Comparison of ENCODE assay signal across 7 mouse cellular contexts in genomic region chr12:78987581-78988081, GRCm38 (mm10). TPM values are rescaled to one million over a fixed set of nuclear protein-coding genes. Genes with fewer than 3 reads are reported as not detected.
A peak's percentile ranks its signal among the peaks of the same experiment; 100 is the strongest.
DNase-seq lines count a peak whose midpoint lies in the region; ATAC-seq and TF ChIP-seq lines count a peak whose summit lies in the region.

No protein-coding gene starts in this region.

- ATAC-seq in kidney, embryonic 14.5 days (ENCODE audit: low FRiP score, low TSS enrichment), result no peak
- peak; percentile 68 for ATAC-seq in hindbrain, embryonic 16.5 days
- no peak for ATAC-seq in CD4-positive, CD25-positive, alpha-beta regulatory T cell, adult 4 months

- TF ChIP-seq CTCF in brain, embryonic 14.5 days (IDR thresholded peaks at IDR 0.05; ENCODE audit: borderline replicate concordance, extremely low read depth, insufficient read depth, insufficient read length), result no peak

- no peaks in the 10 kb centered on the region for H3K36me3 ChIP-seq in kidney, embryonic 14.5 days (ENCODE audit: control insufficient read depth, insufficient read depth, low read length)
- H3K36me3 ChIP-seq in hindbrain, embryonic 16.5 days (ENCODE audit: control insufficient read depth, insufficient read depth, low read length), result no peaks in the 10 kb centered on the region

- H3K9ac ChIP-seq in kidney, embryonic 14.5 days (ENCODE audit: low read depth, low read length), result no peak overlapping the region
- no peak overlapping the region for H3K9ac ChIP-seq in hindbrain, embryonic 16.5 days (ENCODE audit: low read depth, low read length)

- no peak overlapping the region for H3K4me2 ChIP-seq in kidney, embryonic 14.5 days (replicated peaks; ENCODE audit: low read depth, low read length)
- no peak overlapping the region for H3K4me2 ChIP-seq in hindbrain, embryonic 16.5 days (ENCODE audit: low read length)

- no peak overlapping the region for H3K27ac ChIP-seq in kidney, embryonic 14.5 days (ENCODE audit: low read depth, low read length)
- H3K27ac ChIP-seq in hindbrain, embryonic 16.5 days (ENCODE audit: low read depth, low read length), result no peak overlapping the region

- H3K9me3 ChIP-seq in kidney, embryonic 14.5 days (ENCODE audit: control insufficient read depth, low read length), result no peaks in the 10 kb centered on the region
- no peaks in the 10 kb centered on the region for H3K9me3 ChIP-seq in hindbrain, embryonic 16.5 days (ENCODE audit: control insufficient read depth, low read length)

- peak; percentile 25 for DNase-seq in kidney, postnatal 10 days
- peak; percentile 12 for DNase-seq in ES-CJ7 (ENCODE audit: low read depth, low spot score)
- peak; percentile 91 for DNase-seq in brain, embryonic 14.5 days (ENCODE audit: low read depth)
- no peak for DNase-seq in spleen, adult 18-20 months

- no peaks in the 10 kb centered on the region for H3K4me1 ChIP-seq in kidney, embryonic 14.5 days (ENCODE audit: control insufficient read depth, insufficient read depth, low read length)
- H3K4me1 ChIP-seq in hindbrain, embryonic 16.5 days (ENCODE audit: control insufficient read depth, insufficient read depth, low read depth, low read length), result peaks cover 5% of the 10 kb centered on the region

- 43% methylated on average over 9 of the region's 9 CpGs for WGBS in kidney, embryonic 14.5 days
- WGBS in hindbrain, embryonic 16.5 days, result 42% methylated on average over 9 of the region's 9 CpGs

- H3K4me3 ChIP-seq in kidney, embryonic 14.5 days (ENCODE audit: low read length), result no peak overlapping the region
- H3K4me3 ChIP-seq in hindbrain, embryonic 16.5 days (ENCODE audit: low read length), result no peak overlapping the region

- H3K27me3 ChIP-seq in kidney, embryonic 14.5 days (ENCODE audit: control insufficient read depth, insufficient read depth, low read length), result no peaks in the 10 kb centered on the region
- H3K27me3 ChIP-seq in hindbrain, embryonic 16.5 days (replicated peaks; ENCODE audit: control insufficient read depth, insufficient read depth, low read length), result no peaks in the 10 kb centered on the region

- TF ChIP-seq POLR2A in brain, embryonic 14.5 days (IDR thresholded peaks at IDR 0.05; ENCODE audit: borderline replicate concordance, extremely low read depth, insufficient read depth, insufficient read length, poor library complexity, severe bottlenecking), result no peak

RNA-seq across cellular contexts. Expression of gene Tmem229b, which starts 19.8 kb away (rescaled TPM):
- 2.3 and 2.9 TPM in 2 replicates for polyA plus RNA-seq in kidney, embryonic 14.5 days (2014; fragmentation: Nextera tagmentation; extraction: Ambion mirVana)
- 72.6 and 93.2 TPM in 2 replicates for polyA plus RNA-seq in brain, embryonic 14.5 days (2012; rRNA removed)
- polyA plus RNA-seq in hindbrain, embryonic 16.5 days (2015; fragmentation: Nextera tagmentation; extraction: Ambion mirVana), result 71.2 and 73.3 TPM in 2 replicates
- polyA plus RNA-seq in CD4-positive, CD25-positive, alpha-beta regulatory T cell, adult 4 months (2017; shearing (Covaris generic)), result 10 to 100 TPM; 33.4 to 52.5 TPM

RNA-seq across cellular contexts. Expression of gene Plekhh1, which starts 41.3 kb away (rescaled TPM):
- polyA plus RNA-seq in kidney, embryonic 14.5 days (2014; fragmentation: Nextera tagmentation; extraction: Ambion mirVana), result 5.3 and 7.9 TPM in 2 replicates
- polyA plus RNA-seq in brain, embryonic 14.5 days (2012; rRNA removed), result 6.1 and 6.8 TPM in 2 replicates
- 1.5 and 2.3 TPM in 2 replicates for polyA plus RNA-seq in hindbrain, embryonic 16.5 days (2015; fragmentation: Nextera tagmentation; extraction: Ambion mirVana)
- under 1 TPM in 1 of 2 experiments, not detected in 1; 0.12 TPM for polyA plus RNA-seq in CD4-positive, CD25-positive, alpha-beta regulatory T cell, adult 4 months (2017; shearing (Covaris generic))

Comparison
In these comparisons a context has a peak if more than half of its experiments do, and no peak if none do; other contexts are left out.
1. DNase-seq: peak in kidney, postnatal 10 days (single experiment), ES-CJ7 (single experiment) and brain, embryonic 14.5 days (single experiment); none in spleen, adult 18-20 months (0 of 2).